Mouse (Mus musculus) forelimb bud, embryonic 11.5 days (tissue): ENCODE measurements at regions not wholly inside any gene's neighbourhood (a gene's known extent, or its start where the extent isn't known, plus 50 kb on each side); places are given as distances from the start of the nearest gene placed in this dataset.
"Not testable (repeated sequence)": the region's sequence is repeated elsewhere in the genome, so short reads cannot be mapped to it uniquely, and the experiment has no call there.

ENCODE experiments used
- DNase-seq: peaks from one replicate; pipeline ENCODE4 v3.0.0-alpha.2; 2012; ENCODE audit warnings: low read depth, low spot score

DNA sequence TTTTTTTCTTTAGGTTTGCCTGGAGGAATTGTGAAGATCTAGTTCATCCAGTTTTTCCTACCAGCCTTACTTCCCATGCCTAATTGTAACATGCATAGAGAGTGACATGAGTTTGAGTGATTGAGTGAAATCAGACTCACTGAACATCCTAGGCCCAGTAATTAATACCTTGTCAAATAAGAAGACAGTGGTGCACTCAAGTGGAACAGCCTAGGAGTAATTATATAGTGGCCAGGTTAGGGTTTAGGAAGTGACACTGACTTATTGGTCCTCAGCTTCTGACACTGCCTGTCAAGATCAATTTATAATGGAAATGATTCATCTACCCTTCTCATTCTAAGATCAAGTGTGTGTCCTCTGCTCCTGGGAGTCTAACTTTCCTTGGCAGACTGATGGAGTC is 250.8 kb downstream of the Tpbg start:
- DNase-seq: no peak

DNA sequence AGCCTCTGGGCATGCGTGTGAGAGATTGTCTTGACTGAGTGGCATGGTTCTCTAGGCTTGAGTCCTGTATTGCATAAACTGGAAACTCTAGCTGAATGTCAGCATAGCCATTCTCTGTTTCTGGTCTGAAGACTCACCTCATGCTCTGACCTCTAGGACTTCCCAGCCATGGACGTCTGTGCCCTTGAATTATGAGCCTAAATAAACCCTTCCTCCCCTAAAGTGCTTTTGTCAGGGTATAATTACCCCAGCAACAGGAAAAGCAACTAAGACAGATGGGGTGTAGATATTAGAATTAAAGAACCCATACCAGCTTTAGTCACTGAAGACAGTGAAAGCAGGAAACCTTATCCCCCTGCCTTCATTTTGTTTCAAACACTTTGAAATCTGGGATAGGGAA is 253.3 kb downstream of the Tpbg start:
- no peak for DNase-seq

DNA sequence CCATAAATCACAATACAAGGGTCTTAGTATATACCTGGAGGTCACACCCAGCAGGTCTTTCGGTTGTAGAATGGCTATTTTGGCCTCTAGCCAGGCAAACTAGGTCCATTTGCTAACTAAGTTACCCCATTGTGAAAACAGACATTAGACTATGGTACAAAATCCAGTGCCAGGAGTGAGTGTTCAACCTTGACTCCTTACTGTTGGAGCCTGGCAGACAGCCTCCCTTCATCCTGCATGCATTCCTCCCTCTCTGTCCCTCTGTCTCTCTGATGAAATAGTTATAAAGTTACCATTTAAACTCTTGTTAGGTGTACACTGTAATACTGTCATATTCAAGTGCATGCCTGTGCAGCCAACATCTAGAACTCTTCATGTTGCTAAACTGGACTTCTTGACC is 254.1 kb downstream of the Tpbg start:
- no peak for DNase-seq

DNA sequence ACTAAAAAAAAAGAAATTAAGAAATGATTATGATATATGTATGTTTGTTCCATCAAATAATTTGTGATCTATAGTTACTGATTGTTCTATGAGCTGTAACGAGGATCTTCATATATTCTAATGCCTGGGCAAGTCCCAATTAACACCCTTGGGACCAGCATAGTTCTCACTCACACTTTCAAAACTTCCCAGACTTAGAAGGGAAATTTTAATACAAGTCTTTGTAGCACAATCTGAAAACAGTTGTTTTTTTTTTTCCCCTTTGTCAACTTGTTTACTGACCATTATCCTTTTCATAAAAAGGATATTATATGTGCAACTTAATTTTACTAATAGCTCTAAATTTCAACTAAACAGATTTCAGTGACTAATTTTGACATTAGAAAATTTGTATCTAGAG is 257.1 kb downstream of the Tpbg start:
- no peak for DNase-seq

DNA sequence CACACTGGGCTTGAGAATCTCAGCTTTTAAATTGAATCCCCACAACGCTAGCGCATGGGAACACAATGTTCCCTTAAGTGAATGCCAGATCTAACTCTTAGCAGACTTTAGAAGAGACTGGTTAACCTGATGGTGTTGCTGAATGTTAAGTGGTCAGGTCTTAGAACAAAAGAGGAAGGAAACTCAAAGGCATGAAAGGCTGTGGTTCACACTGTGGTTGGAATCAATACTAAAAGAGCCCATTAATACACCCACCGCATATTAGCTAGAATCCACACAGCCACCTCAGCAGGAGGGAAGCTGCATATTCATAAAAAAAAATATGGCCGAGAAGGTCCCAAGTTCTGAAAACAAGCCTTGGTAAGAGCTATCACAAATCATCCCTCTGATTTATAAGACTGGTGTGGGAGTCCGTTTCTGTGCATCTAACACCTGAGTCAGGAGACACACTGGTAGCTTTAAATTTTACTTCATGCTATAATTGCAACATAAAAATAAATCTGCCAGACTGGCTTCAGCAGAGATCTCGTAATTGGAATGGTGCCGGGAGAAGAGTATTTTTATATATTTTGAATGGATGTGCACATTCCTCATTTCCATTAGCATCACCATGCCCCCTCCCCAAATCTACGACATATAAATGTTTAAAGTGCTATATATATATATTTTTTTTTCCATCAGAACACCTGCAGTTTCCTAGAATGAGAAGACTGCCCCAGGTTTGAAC is 259.3 kb downstream of the Tpbg start:
- DNase-seq: no peak

DNA sequence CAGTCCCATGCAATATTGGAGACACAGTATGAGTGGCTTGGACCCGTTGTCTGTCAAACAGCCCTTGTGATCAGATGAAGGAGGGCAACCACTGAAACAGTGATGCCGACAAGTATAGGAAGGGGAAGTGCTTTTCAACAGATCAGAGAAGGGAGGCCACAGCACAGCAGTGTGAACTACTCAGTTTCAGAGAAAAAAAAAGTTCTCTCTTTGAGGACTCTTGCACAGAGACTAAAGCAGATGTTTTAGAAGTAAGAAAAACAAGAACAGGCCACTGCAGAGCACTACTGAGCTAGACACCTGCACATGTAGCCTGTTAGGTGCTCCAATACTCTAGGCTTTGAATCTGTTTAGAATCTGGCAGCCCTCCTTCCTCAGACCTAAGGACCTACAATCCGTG is 261.4 kb downstream of the Tpbg start:
- DNase-seq: no peak

DNA sequence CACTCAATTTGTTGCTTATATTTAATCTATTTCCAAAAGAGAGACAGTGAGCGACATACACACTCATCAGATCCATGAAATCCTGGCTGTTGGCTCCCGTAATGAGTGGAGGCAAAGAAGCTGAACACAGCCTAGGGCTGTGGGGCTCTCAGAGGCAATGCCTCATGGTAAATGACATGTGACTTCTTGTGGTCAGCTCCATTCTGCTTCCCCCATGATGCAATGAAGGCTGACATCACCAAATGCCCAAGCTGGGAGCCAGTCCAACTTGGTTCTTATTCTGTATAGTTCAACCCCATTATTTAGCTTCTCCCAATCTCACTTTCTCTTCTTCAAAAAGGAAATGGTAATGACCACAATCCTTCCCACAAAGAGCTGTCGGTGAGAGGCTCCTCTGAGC is 262.5 kb downstream of the Tpbg start:
- DNase-seq: no peak

DNA sequence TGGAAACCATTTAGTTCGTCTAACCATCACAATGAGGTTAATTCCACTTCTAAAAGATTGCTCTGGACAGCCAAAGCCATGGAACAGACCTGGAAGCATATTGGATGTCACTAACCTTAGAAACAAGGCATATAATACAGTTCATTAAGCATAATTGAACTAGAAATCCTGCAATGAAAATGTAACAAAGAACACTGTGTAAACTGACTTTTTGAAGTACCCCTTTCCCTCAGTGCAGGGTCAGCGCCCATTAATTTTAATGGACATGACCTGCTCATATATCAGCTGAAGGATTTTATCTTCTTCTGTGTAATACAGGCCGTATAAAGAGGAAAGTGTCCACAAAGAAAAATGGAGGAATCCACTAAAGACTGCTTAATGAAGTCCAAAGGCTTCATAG is 263.7 kb downstream of the Tpbg start:
- DNase-seq: no peak

DNA sequence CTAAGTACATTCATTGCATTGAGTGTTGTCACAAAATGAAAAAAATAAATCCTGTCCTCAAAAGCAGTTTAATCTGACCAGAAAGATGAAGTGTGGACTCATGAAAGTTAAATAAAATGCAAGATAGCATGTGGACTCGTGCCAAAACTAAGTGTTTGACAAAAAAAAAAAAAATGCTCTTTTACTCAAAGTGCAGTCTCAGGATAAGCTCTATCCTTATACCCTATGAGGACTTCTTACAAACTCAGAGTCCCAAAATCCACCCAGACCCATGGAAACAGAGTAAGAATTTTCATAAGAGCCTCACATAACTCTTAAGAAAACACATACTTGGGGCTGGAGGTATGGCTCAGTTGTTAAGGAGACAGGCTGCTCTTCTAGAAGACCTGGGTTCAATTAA is 267.7 kb downstream of the Tpbg start:
- no peak for DNase-seq

DNA sequence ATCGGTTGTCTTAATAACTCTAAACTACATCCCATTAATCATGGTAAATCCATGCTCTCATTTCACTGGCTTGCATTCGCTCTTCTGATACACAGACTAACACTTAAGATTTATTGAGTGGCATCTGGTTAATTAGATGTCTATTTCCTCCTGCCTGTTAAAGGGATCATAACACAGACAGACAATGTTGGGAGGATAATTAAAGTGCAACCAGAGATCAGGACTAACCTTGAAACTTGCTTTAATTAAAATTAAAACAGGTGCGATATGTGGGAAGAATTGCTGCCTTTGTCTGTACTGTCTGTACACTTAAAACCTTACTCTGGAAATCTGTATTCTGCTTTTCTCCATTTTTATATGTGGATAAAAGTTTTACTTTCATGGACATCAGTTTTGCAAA is 277.2 kb downstream of the Tpbg start:
- DNase-seq: no peak

DNA sequence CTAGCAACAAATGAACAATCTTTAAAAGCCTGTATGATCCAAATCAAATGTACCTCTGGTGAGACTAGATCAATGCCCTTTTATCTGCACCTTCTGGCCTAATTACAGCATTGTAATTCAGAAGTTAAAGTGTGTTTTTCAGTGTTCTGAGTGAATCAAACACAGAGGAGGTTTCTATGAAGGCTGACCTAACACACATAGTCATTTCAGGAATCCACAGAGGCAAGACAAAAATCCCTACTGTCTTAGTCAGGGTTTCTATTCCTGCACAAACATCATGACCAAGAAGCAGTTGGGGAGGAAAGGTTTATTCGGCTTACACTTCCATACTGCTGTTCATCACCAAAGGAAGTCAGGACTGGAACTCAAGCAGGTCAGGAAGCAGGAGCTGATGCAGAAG is 293.4 kb downstream of the Tpbg start:
- DNase-seq: not testable (repeated sequence)

DNA sequence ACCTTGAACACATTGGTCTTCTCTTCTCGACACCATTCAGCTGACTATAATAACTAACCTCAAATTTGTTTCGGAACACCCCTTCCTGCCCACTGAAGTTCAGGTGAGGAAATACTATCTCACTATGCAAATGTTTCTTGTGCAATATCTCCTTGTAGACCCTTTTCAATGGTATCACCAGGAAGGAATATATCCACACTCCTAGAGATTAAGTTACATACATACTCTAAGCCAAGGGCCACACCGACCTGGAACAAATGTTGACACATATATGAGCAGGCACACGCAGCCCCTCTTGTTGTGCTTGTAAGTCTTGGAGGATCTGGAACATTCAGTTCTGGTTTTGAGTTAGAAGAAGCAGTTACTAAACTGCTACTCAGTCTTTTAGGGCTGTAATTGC is 303.7 kb downstream of the Tpbg start:
- DNase-seq: no peak

DNA sequence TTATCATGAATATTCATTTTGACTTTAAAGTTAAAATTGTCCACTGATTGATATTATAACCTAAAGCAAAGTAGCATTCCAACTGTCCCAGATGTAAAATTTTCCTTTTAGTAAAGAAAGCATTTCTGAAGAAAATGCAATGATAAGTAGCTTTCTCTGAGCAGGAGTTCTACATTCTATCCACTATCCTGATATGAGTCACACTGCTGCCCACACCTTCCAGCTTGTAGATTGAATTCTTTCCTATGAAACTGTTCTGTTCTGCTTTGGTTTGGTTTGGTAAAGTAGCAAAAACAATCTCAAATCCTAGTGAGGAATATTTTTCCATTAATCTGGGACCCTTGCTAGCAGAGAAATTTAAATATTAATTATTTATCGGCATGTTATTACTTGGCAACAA is 304.4 kb downstream of the Ube2cbp start:
- no peak for DNase-seq

DNA sequence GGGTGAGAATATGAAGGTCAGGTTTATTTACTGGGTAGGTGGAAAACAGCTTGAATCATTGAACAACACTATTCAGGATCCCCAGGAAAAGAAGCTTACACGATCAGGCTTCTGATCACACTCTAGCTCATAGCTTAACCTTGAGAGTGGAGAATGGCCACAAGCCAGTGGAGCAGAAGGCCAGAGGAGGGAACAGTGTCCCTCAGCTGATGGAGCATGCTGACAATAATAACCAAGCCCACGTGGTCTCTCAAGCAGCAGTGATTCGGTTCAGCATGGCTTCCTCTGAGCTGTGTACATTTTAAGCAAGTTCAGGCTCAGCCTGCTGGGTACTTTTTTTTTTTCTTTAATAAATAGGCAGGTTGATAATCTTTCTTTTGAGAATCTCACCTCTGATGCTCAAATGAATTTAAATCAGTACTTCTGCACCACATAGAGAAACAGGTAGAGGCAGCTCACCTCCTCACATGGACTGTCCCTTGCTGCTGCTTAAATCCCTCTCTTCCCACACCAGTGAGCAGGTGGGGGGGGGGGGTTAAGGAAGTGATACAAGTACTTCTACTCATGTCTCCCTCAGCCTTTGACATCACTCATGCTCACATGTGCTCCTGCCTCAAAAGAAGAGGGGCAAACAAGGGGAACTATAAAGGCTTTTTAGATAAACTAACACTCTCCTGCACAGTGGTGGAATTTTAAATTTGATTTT is 298.2 kb downstream of the Ube2cbp start:
- no peak for DNase-seq

DNA sequence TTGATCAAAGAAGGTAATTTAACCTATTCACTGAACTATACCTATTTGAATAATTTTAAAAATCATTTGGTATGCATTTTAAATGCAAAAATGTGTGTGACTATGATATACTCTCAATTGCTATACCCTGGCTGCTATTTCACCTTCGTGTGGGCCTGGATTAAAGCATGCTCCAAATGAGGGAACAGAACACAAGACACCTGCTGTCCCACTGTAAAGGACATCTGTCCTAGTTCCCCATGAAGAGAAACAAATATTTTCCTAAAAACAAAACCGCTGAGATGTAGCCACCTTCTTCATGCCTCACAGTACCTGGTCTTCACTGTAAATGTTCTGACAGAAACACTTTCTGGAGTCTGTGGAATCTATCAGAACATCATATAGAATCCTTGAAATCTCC is 294.0 kb downstream of the Ube2cbp start:
- no peak for DNase-seq

DNA sequence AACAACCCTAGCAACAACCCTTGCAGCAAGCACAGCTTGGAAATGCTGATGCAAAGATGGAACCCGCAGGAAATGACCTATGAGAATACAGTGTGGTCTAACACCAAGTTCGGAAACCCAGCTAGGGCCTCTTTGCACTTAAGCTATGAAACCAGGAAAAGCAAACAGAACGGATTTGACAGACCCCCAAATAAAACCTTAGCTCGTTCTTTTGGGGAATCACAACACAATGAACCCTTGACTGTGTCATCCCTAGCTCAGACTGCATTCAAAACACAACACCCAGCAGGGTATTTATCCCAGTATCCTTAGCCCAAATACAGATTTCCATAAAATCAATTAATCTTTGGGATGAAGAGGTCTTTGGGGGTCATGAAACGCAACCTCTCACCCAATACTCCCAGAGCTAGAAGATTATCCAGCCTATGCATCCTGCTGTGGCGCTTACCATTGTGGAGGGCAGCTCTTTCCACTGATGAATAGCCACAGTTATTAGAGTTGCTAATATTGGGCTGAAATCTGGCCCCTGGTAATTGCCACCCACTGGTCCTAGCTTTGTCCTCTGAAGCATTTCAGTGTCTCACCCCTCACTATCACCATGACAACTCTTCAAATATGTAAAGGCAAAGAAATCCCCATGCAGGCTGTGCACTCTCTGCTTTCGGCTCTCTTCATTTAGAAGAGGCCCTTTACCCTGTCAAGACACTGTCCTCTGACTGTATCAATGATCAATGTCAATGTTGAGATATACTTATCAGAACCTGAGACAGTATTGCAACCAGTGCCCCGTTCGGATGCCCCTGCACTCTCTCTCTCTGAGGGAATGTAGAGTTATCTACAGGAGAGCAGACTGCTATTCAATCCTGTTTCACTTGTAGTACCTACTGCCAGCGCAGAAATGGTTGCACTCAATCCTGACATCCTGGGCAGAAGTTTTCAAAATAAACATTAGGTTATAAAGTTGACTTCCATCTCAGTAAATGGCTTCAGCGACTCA is 277.7 kb downstream of the Ube2cbp start:
- DNase-seq: no peak

DNA sequence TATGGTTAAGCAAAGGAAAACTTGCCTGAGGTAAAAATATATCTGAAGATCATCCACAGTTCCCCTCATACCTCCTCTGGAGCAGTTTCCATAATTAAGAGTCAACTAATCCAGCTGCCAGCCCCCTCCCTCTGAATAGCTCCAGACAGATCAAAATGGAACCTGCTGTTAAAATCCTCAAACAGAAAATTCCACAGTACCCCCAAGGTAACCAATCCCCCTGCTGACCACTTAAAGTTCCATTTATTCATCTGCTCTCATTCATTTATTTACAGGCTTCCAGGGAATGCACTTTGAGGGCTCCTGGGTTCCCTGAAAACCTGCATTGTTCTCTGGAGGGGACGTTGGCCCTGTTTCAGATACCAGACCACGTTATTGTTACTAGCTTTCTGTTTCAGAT is 275.9 kb downstream of the Ube2cbp start:
- no peak for DNase-seq

DNA sequence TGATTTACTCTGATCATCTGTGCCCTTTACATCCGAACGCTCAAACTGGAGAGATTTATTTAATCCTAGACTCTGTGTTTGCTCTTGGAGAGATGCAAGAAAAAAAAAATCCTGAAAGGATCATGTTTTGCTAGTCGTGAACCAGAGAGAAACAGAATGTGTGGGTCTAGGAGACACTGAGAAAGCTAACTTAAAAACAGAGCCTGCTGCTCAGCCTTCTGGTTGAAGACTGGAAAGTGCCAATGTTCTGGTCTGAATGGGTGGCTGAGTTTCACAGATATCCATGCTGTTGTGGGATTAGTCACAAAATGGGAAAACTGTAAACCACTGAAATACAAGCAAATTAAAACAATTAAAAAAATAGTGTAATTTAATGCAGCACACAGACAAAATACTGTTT is 259.7 kb downstream of the Ube2cbp start:
- DNase-seq: no peak

DNA sequence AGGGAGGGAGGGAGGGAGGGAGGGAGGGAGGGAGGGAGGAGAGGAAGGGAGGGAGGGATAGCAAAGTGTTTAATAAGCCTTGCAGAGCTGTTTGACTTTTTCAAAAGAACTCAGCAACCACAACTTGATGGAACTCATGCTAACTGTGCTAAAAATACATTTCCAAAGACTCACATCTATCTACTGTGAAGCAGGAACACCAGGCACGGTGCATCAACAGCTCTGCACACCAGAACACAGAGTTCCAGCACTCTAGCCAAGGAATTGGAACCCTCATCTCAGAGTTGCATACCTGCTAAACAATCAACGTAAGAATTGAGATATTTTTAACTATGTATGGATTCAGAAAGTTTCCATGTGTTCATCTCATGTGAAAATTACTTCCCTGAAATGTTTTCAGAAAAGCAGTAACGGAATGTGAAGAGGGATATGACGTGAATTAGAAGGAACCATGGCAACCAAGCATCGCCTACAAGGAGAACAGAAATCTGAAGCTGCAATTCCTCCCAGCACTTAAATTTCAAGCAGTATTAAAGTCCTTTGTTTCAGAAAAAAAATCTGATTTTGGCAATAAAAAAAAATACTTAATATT is 256.3 kb downstream of the Ube2cbp start:
- no peak for DNase-seq

DNA sequence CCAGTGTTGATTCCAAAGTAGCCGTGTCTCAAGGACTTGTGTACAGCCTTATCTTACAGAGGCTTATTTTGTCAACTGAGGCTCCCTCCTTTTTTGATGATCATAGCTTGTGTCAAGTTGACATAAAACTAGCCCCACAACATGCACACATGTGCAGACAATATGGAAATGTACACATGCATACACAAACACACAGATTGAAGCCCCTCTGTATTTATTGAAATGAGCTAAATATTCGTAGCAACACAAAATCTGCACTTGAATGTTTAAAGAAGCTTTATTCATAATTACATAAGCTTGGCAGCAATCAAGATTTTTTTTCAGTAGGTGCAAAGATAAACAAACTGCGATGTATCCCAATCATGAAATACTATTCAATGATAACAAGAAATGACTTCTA is 253.5 kb downstream of the Ube2cbp start:
- no peak for DNase-seq

DNA sequence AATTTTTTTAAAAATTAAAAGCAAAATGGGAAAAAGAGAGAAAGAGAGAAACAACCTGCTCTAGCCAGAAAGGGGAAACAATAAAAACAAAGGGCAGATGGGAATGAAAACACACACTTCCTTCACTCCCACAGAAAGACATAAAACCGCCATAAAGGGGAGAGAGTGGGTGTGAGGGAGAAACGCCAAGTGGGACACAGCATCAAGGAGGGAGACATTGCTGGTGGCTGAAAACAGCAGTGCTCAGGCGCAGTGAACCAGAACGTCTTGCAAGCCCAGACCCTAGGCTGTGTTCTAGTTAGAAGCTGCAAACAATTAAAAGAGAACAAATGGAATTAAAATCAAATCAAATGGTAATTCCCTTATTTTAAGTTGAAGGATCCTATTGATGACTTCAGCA is 245.1 kb downstream of the Ube2cbp start:
- no peak for DNase-seq

DNA sequence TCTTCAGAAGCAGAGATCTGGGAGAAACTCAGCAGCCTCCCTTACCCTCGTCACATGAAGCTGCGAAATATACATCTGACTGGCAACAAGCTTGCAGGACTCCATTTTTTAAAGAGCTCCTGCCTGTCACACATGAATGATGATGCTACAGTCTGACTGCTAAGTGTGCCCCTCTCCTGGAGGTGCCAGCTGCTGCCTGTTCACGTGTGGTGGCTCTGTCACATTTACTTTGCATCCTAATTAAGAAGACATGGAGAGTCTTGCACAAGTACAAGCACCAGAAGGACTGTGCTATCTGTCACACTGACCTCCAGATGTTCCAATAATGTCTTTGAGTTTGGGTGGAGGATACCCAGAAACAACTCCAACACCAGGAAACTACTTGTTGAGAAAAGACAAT is 240.2 kb downstream of the Ube2cbp start:
- no peak for DNase-seq
